Mouse (Mus musculus) Patski (cell line): ENCODE results near the gene Mthfr. TPM values are rescaled to one million over a fixed set of nuclear protein-coding genes. Genes with fewer than 3 reads are reported as not detected.

Experiments
- ATAC-seq: fragments of 100-300 bp; one replicate; pipeline ENCODE4 v1.8.0; 2021
- CTCF ChIA-PET: fragments of 350-600 bp; sonication (Branson Sonifier 250); formaldehyde crosslinking; loops from one replicate; lab custom pipeline; 2022; ENCODE audit warnings: inconsistent platforms; lab: Charles Lee
- POLR2A ChIA-PET: fragments of 350-600 bp; sonication (Branson Sonifier 250); formaldehyde crosslinking; loops from one replicate; lab custom pipeline; 2022; ENCODE audit warnings: antibody characterized with exemption, inconsistent platforms; lab: Charles Lee
- DNase-seq: peaks from one replicate; pipeline ENCODE4 v3.0.0-alpha.2; 2011; ENCODE audit warnings: low read depth, low spot score
- H3K27me3 ChIP-seq: fragments of 371-371 bp; one replicate; pipeline ENCODE4 v1.5.1; 2021
- CTCF ChIP-seq: fragments of 100-300 bp; IDR thresholded peaks from one replicate; pipeline ENCODE4 v1.5.1; 2021
- in situ Hi-C: fragments of 300-500 bp; cut with MboI; formaldehyde crosslinking; loops from 3 replicates; pipeline ENCODE4 v1.11.1; 2018; ENCODE audit warnings: low pct_unique_long_range_greater_than_20kb, mixed read lengths
- polyA plus RNA-seq: library from polyadenylated mRNA; unstranded; gene quantifications from one replicate; pipeline ENCODE4 v1.2.3, GENCODE M21; 2021

The Mthfr gene
- polyA plus RNA-seq, 1 experiment from 2014 or later, result 20.0 TPM

GRCm38 (mm10) chr4:148075881-148076280 is 37.0 kb downstream of the Mthfr start:
- ChIA-PET POLR2A (no interaction called here), CTCF (interaction anchor here (0.9 to 1.2 kb wide), 2 partner anchors 11 to 39 kb away, joined by 4 to 5 read pairs; no protein-coding TSS in a partner anchor)
- TF ChIP-seq CTCF, result no peak
- no peak for DNase-seq
- in situ Hi-C loops, result no loop called here
- H3K27me3 ChIP-seq, result no peaks in the 10 kb centered on the region
- no peak for ATAC-seq

GRCm38 (mm10) chr4:148079212-148079611 is 40.3 kb downstream of the Mthfr start:
- TF ChIP-seq CTCF, result no peak
- no peak for ATAC-seq
- CTCF ChIA-PET, result no interaction called here
- POLR2A ChIA-PET, result no interaction called here
- in situ Hi-C loops, result no loop called here
- H3K27me3 ChIP-seq, result no peaks in the 10 kb centered on the region
- no peak for DNase-seq

DNA sequence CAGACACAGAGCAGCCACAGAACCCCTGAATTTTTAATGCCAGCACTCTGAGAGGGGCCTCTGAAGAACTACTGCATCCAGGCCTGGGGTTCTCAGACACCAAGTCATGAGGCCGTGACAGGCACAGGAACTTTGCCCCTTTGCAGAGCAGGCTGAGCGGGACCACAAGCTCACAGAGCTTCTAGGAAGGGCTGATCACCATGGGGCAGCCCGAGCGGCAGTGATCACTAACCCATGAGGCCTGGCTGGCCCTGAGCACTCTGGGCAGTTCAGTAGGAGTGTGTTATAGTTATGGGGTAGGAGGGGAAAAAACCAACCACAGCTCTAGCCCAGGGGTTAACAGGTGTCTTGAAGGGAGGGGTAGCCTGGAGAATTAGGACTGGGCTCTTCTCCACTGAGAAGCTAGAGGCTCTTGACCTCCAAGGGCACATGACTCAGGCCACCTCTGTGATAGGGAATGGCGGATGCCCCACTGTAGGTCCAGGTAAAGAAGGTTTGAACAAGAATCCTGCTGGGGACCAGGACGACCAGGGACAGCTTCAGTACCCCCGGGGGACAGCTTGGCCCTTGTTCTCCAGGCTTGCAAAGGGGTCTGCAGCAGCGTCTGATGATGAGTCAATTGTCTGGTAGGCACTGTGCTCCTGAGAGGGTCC is 41.2 kb downstream of the Mthfr start:
- CTCF ChIA-PET, result no interaction called here
- in situ Hi-C loops, result loop anchor here (5.0 kb wide), 1 partner anchor 118 kb away; no protein-coding TSS in a partner anchor
- DNase-seq (no peak), ATAC-seq (no peak)
- TF ChIP-seq CTCF, result no peak
- H3K27me3 ChIP-seq, result no peaks in the 10 kb centered on the region
- POLR2A ChIA-PET, result no interaction called here

DNA sequence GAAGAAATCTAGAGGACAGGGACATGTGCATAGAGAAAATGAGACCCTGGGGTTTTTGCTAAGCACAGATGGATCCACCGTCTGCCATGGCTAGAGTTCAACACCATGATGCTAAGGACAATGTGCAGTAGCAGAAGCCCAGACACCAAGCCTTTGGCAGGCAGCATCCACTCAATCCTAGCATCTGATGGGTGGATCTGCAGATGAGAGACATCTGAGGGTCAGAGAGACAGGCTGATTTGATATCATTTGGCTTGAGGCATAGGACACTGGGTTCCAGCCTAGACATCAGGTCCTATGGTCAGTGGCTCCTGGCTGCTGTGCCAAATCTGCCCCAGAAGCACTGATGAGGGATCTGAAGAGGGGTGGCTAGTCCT is 41.7 kb downstream of the Mthfr start:
- POLR2A ChIA-PET, result no interaction called here
- CTCF ChIA-PET, result no interaction called here
- in situ Hi-C loops, result loop anchor here (5.0 kb wide), 1 partner anchor 118 kb away; no protein-coding TSS in a partner anchor
- H3K27me3 ChIP-seq, result no peaks in the 10 kb centered on the region
- ATAC-seq (no peak), DNase-seq (no peak)
- no peak for TF ChIP-seq CTCF

DNA sequence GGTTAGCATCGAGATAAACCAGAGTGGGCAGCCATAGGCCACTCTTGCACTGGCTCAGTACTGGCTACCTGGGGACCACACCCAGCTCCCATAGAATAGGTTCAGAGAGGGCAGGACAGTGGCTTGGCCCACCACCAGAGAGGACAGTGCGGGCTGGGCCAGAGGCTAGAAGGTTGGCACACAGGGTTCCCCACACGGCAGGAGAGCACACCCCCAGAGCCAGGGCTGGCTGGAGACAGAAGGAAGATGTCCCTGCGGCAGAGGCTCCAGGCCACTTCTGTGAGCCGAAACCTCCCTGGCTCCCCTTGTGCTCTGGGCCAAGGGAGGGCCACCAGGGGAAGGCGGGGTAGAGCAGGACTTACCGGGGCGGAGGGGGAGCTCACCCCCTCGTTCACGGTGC is 42.3 kb downstream of the Mthfr start:
- no peak for DNase-seq
- in situ Hi-C loops, result loop anchor here (5.0 kb wide), 1 partner anchor 119 kb away; no protein-coding TSS in a partner anchor
- ChIA-PET CTCF (interaction anchor here (1.9 kb wide), 1 partner anchor 11 kb away, joined by 5 read pairs; no protein-coding TSS in a partner anchor), POLR2A (interaction anchor here (0.7 kb wide), 1 partner anchor 10 kb away, joined by 3 read pairs; no protein-coding TSS in a partner anchor)
- no peak for TF ChIP-seq CTCF
- ATAC-seq, result no peak
- H3K27me3 ChIP-seq, result no peaks in the 10 kb centered on the region

- no peaks in the 10 kb centered on the region for H3K27me3 ChIP-seq
- CTCF ChIA-PET, result interaction anchor here (1.8 to 1.9 kb wide), 3 partner anchors 10 to 16 kb away, joined by 5 to 9 read pairs (median 7); no protein-coding TSS in a partner anchor
- no peak for DNase-seq
- in situ Hi-C loops, result loop anchor here (5.0 kb wide), 1 partner anchor 120 kb away; no protein-coding TSS in a partner anchor
- no peak for TF ChIP-seq CTCF
- POLR2A ChIA-PET, result no interaction called here
- ATAC-seq, result no peak
These were observed 43.6 kb downstream of the Mthfr start for GRCm38 (mm10) chr4:148082257-148083044.

DNA sequence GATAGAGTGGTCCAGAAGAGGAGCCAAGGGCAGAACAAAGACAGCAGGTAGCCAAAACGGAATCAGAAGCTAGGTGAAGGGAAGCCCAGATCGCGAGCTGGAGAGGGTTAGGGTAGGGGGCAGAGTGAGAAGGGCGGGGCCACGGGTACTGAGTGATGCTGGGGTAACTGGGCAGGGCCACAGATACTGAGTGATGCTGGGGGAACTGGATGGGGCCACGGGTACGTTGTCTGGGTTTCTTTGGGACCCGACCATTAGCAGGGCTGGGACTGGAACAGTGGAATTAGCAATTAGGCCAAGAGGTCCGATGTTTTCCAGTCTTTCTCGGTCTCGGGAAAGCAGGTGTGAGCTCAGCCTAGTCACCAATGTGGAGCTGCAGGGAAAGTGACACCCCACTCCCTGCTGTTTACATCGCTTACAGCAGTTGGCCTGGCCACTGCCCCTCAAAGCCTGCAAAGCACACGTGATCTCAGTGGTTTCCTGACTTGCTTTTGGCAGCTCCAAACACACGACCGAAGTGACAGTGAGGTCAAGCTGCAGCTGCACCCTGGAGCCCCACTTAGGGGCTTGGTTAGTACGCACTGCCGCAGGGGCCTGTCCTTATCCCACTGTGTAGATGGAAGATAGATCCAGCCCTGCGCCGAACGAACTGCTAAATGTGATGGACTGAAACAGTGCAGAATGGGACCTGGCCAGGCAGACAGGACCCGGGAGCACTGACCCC is 44.5 kb downstream of the Mthfr start:
- ChIA-PET CTCF (interaction anchor here (1.8 to 1.9 kb wide), 3 partner anchors 11 to 17 kb away, joined by 5 to 9 read pairs (median 7); no protein-coding TSS in a partner anchor), POLR2A (no interaction called here)
- DNase-seq (no peak), ATAC-seq (no peak)
- TF ChIP-seq CTCF, result no peak
- in situ Hi-C loops, result loop anchor here (5.0 kb wide), 1 partner anchor 121 kb away; no protein-coding TSS in a partner anchor
- H3K27me3 ChIP-seq, result no peaks in the 10 kb centered on the region

GRCm38 (mm10) chr4:148084261-148084714 is 45.4 kb downstream of the Mthfr start:
- ChIA-PET CTCF (no interaction called here), POLR2A (no interaction called here)
- in situ Hi-C loops, result loop anchor here (5.0 kb wide), 1 partner anchor 122 kb away; no protein-coding TSS in a partner anchor
- no peaks in the 10 kb centered on the region for H3K27me3 ChIP-seq
- no peak for TF ChIP-seq CTCF
- DNase-seq (no peak), ATAC-seq (no peak)

GRCm38 (mm10) chr4:148085131-148085906 is 46.4 kb downstream of the Mthfr start:
- ChIA-PET CTCF (interaction anchor here (0.9 to 1.3 kb wide), 2 partner anchors 10 to 19 kb away, joined by 3 to 4 read pairs; no protein-coding TSS in a partner anchor), POLR2A (no interaction called here)
- in situ Hi-C loops, result no loop called here
- DNase-seq, result no peak
- no peak for TF ChIP-seq CTCF
- ATAC-seq, result no peak
- no peaks in the 10 kb centered on the region for H3K27me3 ChIP-seq
